Mouse (Mus musculus) erythroblast, embryonic 14.5 days (primary cell): ENCODE results near the gene Ptprk.

ENCODE experiments used
- GATA1 ChIP-seq: IDR thresholded peaks from 2 replicates; pipeline ENCODE4 v1.6.1; 2012; ENCODE audit warnings: low read length, inconsistent platforms, mixed read lengths
- TAL1 ChIP-seq: IDR thresholded peaks from 3 replicates; pipeline ENCODE4 v1.6.1; 2012; ENCODE audit warnings: low read length, inconsistent platforms, mixed read lengths

GRCm38 (mm10) chr10:28036456-28036855, 38.2 kb upstream of the Ptprk start:
- TF ChIP-seq GATA1 = no peak
- no peak for TF ChIP-seq TAL1
